Comparison of ENCODE assay signal across 8 mouse cellular contexts in genomic region chr11:68953903-68954302, GRCm38 (mm10). TPM values are rescaled to one million over a fixed set of nuclear protein-coding genes. Genes with fewer than 3 reads are reported as not detected.
DNase-seq lines count a peak whose midpoint lies in the region; ATAC-seq and TF ChIP-seq lines count a peak whose summit lies in the region.
"Had no signal": no experiment of that assay in that cellular context is flagged by ENCODE, and none has a peak within 500 bp of the region (broad histone marks: within the 10 kb centered on the region; RNA-seq: fewer than 3 reads in every experiment).

No protein-coding gene starts in this region.

- peaks cover 40% of the 10 kb centered on the region for H3K27me3 ChIP-seq in lung, embryonic 15.5 days
- peaks cover 8% of the 10 kb centered on the region; the same call in 1 of the 2 replicates for H3K27me3 ChIP-seq in forebrain, postnatal 0 days (ENCODE audit: insufficient read depth, low read length)
- peaks cover 73% of the 10 kb centered on the region for H3K27me3 ChIP-seq in liver, embryonic 12.5 days (replicated peaks)
- H3K27me3 ChIP-seq in stomach, postnatal 0 days (ENCODE audit: control insufficient read depth, insufficient read depth, low read length) = no peaks in the 10 kb centered on the region

- DNase-seq in lung, postnatal 36 days = no peak
- no peak for DNase-seq in forebrain, postnatal 0 days
- no peak for DNase-seq in stomach, postnatal 0 days (ENCODE audit: low spot score)
- DNase-seq in urinary bladder, postnatal 25 days (ENCODE audit: low spot score) = no peak
- no peak for DNase-seq in adrenal gland, postnatal 14 days

- H3K4me2 ChIP-seq in lung, embryonic 15.5 days = peak overlapping the region; percentile 67
- peak overlapping the region; percentile 56 for H3K4me2 ChIP-seq in forebrain, postnatal 0 days (ENCODE audit: low read depth)
- peak overlapping the region; percentile 57 for H3K4me2 ChIP-seq in liver, embryonic 12.5 days
- peak overlapping the region; percentile 63 for H3K4me2 ChIP-seq in stomach, postnatal 0 days (replicated peaks; ENCODE audit: low read depth)

- H3K9me3 ChIP-seq in lung, embryonic 15.5 days = no peaks in the 10 kb centered on the region
- H3K9me3 ChIP-seq in forebrain, postnatal 0 days (ENCODE audit: low read length) = no peaks in the 10 kb centered on the region
- H3K9me3 ChIP-seq in liver, embryonic 12.5 days (replicated peaks) = no peaks in the 10 kb centered on the region
- H3K9me3 ChIP-seq in stomach, postnatal 0 days (ENCODE audit: control insufficient read depth, low read length) = no peaks in the 10 kb centered on the region

- H3K4me1 ChIP-seq in lung, embryonic 15.5 days = peaks cover 15% of the 10 kb centered on the region; the same call in 1 of the 2 replicates
- H3K4me1 ChIP-seq in forebrain, postnatal 0 days (ENCODE audit: insufficient read depth) = 0 out of 2 replicates have a peak, but pooled peaks cover 3% of the 10 kb centered on the region
- H3K4me1 ChIP-seq in liver, embryonic 12.5 days = peaks cover 18% of the 10 kb centered on the region; the same call in 1 of the 2 replicates
- H3K4me1 ChIP-seq in stomach, postnatal 0 days (replicated peaks; ENCODE audit: control insufficient read depth, insufficient read depth) = peaks cover 3% of the 10 kb centered on the region; the same call in 1 of the 2 replicates

- H3K36me3 ChIP-seq in lung, embryonic 15.5 days = 0 out of 2 replicates have a peak, but pooled peaks cover 2% of the 10 kb centered on the region
- no peaks in the 10 kb centered on the region for H3K36me3 ChIP-seq in forebrain, postnatal 0 days (ENCODE audit: insufficient read depth)
- H3K36me3 ChIP-seq in liver, embryonic 12.5 days = no peaks in the 10 kb centered on the region
- no peaks in the 10 kb centered on the region for H3K36me3 ChIP-seq in stomach, postnatal 0 days (ENCODE audit: control insufficient read depth, insufficient read depth, low read length)

- TF ChIP-seq EP300 in stomach, postnatal 0 days (optimal IDR thresholded peaks at IDR 0.05) = no peak

- H3K27ac ChIP-seq in lung, embryonic 15.5 days = no peak overlapping the region
- no peak overlapping the region for H3K27ac ChIP-seq in forebrain, postnatal 0 days (ENCODE audit: low read depth, low read length)
- H3K27ac ChIP-seq in liver, embryonic 12.5 days = no peak overlapping the region
- no peak overlapping the region for H3K27ac ChIP-seq in stomach, postnatal 0 days (replicated peaks)

- peak overlapping the region; percentile 10; the same call in 1 of the 2 replicates for H3K9ac ChIP-seq in lung, embryonic 15.5 days
- H3K9ac ChIP-seq in forebrain, postnatal 0 days = no peak overlapping the region
- no peak overlapping the region for H3K9ac ChIP-seq in liver, embryonic 12.5 days
- H3K9ac ChIP-seq in stomach, postnatal 0 days (ENCODE audit: low read length) = no peak overlapping the region

- no peak for ATAC-seq in lung, embryonic 15.5 days (ENCODE audit: borderline replicate concordance, extremely low read depth, low FRiP score, low TSS enrichment)
- ATAC-seq in forebrain, postnatal 0 days = no peak
- no peak for ATAC-seq in liver, embryonic 12.5 days
- ATAC-seq in stomach, postnatal 0 days (ENCODE audit: low FRiP score, low TSS enrichment) = no peak

- 10% methylated on average over 13 of the region's 13 CpGs for WGBS in lung, embryonic 15.5 days
- 15% methylated on average over 13 of the region's 13 CpGs for WGBS in forebrain, postnatal 0 days
- WGBS in liver, embryonic 12.5 days (ENCODE audit: insufficient replicate concordance) = 23% methylated on average over 13 of the region's 13 CpGs
- WGBS in stomach, postnatal 0 days = 31% methylated on average over 13 of the region's 13 CpGs

- peak overlapping the region; percentile 39 for H3K4me3 ChIP-seq in lung, embryonic 15.5 days
- peak overlapping the region; percentile 33; the same call in 1 of the 2 replicates for H3K4me3 ChIP-seq in forebrain, postnatal 0 days (ENCODE audit: low read depth, low read length)
- peak overlapping the region; percentile 33; the same call in 1 of the 2 replicates for H3K4me3 ChIP-seq in liver, embryonic 12.5 days
- peak overlapping the region; percentile 41 for H3K4me3 ChIP-seq in stomach, postnatal 0 days (ENCODE audit: low read depth, low read length)

- no peak for TF ChIP-seq CTCF in forebrain, postnatal 0 days (IDR thresholded peaks at IDR 0.05; ENCODE audit: low read depth)
- TF ChIP-seq CTCF in stomach, postnatal 0 days (IDR thresholded peaks at IDR 0.05; ENCODE audit: low read depth) = no peak

RNA-seq across cellular contexts. Expression of gene Arhgef15, which starts 3.4 kb away (rescaled TPM):
- polyA plus RNA-seq in lung, embryonic 15.5 days (2015; fragmentation: Nextera tagmentation; extraction: Ambion mirVana) = 21.2 and 24.4 TPM in 2 replicates
- 12.0 and 13.8 TPM in 2 replicates for total RNA-seq in forebrain, postnatal 0 days (2014; rRNA removed)
- polyA plus RNA-seq in forebrain, postnatal 0 days (2015; fragmentation: Nextera tagmentation; extraction: Ambion mirVana) = 9.6 and 17.8 TPM in 2 replicates
- 2.9 and 3.0 TPM in 2 replicates for polyA plus RNA-seq in liver, embryonic 12.5 days (2016; fragmentation: Nextera tagmentation; extraction: Ambion mirVana)
- polyA plus RNA-seq in stomach, postnatal 0 days (2015; fragmentation: Nextera tagmentation; extraction: Ambion mirVana) = 2.8 and 3.0 TPM in 2 replicates
- total RNA-seq in adrenal gland, postnatal 14 days (2021) = 28.7 and 31.9 TPM in 2 replicates

RNA-seq across cellular contexts. Expression of gene Slc25a35, which starts 14.0 kb away (rescaled TPM):
- polyA plus RNA-seq in lung, embryonic 15.5 days (2015; fragmentation: Nextera tagmentation; extraction: Ambion mirVana) = 2.8 and 3.1 TPM in 2 replicates
- total RNA-seq in forebrain, postnatal 0 days (2014; rRNA removed) = 1.3 and 1.4 TPM in 2 replicates
- polyA plus RNA-seq in forebrain, postnatal 0 days (2015; fragmentation: Nextera tagmentation; extraction: Ambion mirVana) = 1.3 and 1.4 TPM in 2 replicates
- 0.87 and 0.90 TPM in 2 replicates for polyA plus RNA-seq in liver, embryonic 12.5 days (2016; fragmentation: Nextera tagmentation; extraction: Ambion mirVana)
- polyA plus RNA-seq in stomach, postnatal 0 days (2015; fragmentation: Nextera tagmentation; extraction: Ambion mirVana) = 4.9 and 5.8 TPM in 2 replicates
- total RNA-seq in adrenal gland, postnatal 14 days (2021) = 54.6 and 55.8 TPM in 2 replicates

RNA-seq across cellular contexts. Expression of gene Rangrf, which starts 21.1 kb away (rescaled TPM):
- 46.2 and 46.6 TPM in 2 replicates for polyA plus RNA-seq in lung, embryonic 15.5 days (2015; fragmentation: Nextera tagmentation; extraction: Ambion mirVana)
- total RNA-seq in forebrain, postnatal 0 days (2014; rRNA removed) = 21.7 and 28.9 TPM in 2 replicates
- 23.7 and 25.6 TPM in 2 replicates for polyA plus RNA-seq in forebrain, postnatal 0 days (2015; fragmentation: Nextera tagmentation; extraction: Ambion mirVana)
- 54.7 and 61.0 TPM in 2 replicates for polyA plus RNA-seq in liver, embryonic 12.5 days (2016; fragmentation: Nextera tagmentation; extraction: Ambion mirVana)
- 34.8 and 35.1 TPM in 2 replicates for polyA plus RNA-seq in stomach, postnatal 0 days (2015; fragmentation: Nextera tagmentation; extraction: Ambion mirVana)
- total RNA-seq in adrenal gland, postnatal 14 days (2021) = 16.3 and 24.8 TPM in 2 replicates

RNA-seq across cellular contexts. Expression of gene Odf4, which starts 27.0 kb away (rescaled TPM):
- not detected in 2 replicates for polyA plus RNA-seq in lung, embryonic 15.5 days (2015; fragmentation: Nextera tagmentation; extraction: Ambion mirVana)
- 0.77 and 2.0 TPM in 2 replicates for total RNA-seq in forebrain, postnatal 0 days (2014; rRNA removed)
- 0.42 TPM in 1 of 2 replicates, not detected in the other for polyA plus RNA-seq in forebrain, postnatal 0 days (2015; fragmentation: Nextera tagmentation; extraction: Ambion mirVana)
- not detected in 2 replicates for polyA plus RNA-seq in liver, embryonic 12.5 days (2016; fragmentation: Nextera tagmentation; extraction: Ambion mirVana)
- 0.22 TPM in 1 of 2 replicates, not detected in the other for polyA plus RNA-seq in stomach, postnatal 0 days (2015; fragmentation: Nextera tagmentation; extraction: Ambion mirVana)
- total RNA-seq in adrenal gland, postnatal 14 days (2021) = 0.30 and 0.45 TPM in 2 replicates
- polyA plus RNA-seq: spleen, adult 2 months had no signal

RNA-seq across cellular contexts. Expression of gene Rpl26, which starts 52.5 kb away (rescaled TPM):
- polyA plus RNA-seq in lung, embryonic 15.5 days (2015; fragmentation: Nextera tagmentation; extraction: Ambion mirVana) = 880 and 922 TPM in 2 replicates
- total RNA-seq in forebrain, postnatal 0 days (2014; rRNA removed) = 1,229 and 1,850 TPM in 2 replicates
- polyA plus RNA-seq in forebrain, postnatal 0 days (2015; fragmentation: Nextera tagmentation; extraction: Ambion mirVana) = 585 and 820 TPM in 2 replicates
- polyA plus RNA-seq in liver, embryonic 12.5 days (2016; fragmentation: Nextera tagmentation; extraction: Ambion mirVana) = 938 and 976 TPM in 2 replicates
- polyA plus RNA-seq in stomach, postnatal 0 days (2015; fragmentation: Nextera tagmentation; extraction: Ambion mirVana) = 856 and 899 TPM in 2 replicates
- 1,094 and 1,263 TPM in 2 replicates for total RNA-seq in adrenal gland, postnatal 14 days (2021)
